Mouse (Mus musculus) kidney, adult 2 months (tissue): ENCODE measurements around the gene Ccdc63. TPM values are rescaled to one million over a fixed set of nuclear protein-coding genes. Genes with fewer than 3 reads are reported as not detected.

Experiments
- DNase-seq: peaks from one replicate; pipeline ENCODE4 v3.0.0; 2021
- H3K27ac ChIP-seq: fragments of 200-500 bp; 2 replicates; pipeline ENCODE4 v1.5.1; 2012; ENCODE audit warnings: low read depth, low read length, control low read depth, inconsistent platforms; ENCODE audit not compliant: insufficient read depth
- H3K27me3 ChIP-seq: fragments of 200-500 bp; replicated peaks from 2 replicates; pipeline ENCODE4 v1.6.1; 2012; ENCODE audit warnings: mild to moderate bottlenecking, moderate library complexity, low read length, inconsistent platforms; ENCODE audit not compliant: control insufficient read depth, insufficient read depth
- H3K36me3 ChIP-seq: fragments of 200-500 bp; 2 replicates; pipeline ENCODE4 v1.6.1; 2012; ENCODE audit warnings: mild to moderate bottlenecking, moderate library complexity, low read length, inconsistent platforms; ENCODE audit not compliant: control insufficient read depth, insufficient read depth
- H3K4me1 ChIP-seq: fragments of 200-500 bp; 2 replicates; pipeline ENCODE4 v1.6.1; 2011; ENCODE audit warnings: low read length; ENCODE audit not compliant: control insufficient read depth, insufficient read depth
- H3K4me3 ChIP-seq: fragments of 200-500 bp; 2 replicates; pipeline ENCODE4 v1.5.1; 2011; ENCODE audit warnings: mild to moderate bottlenecking, low read depth, low read length, control low read depth; ENCODE audit not compliant: insufficient read depth
- CTCF ChIP-seq: fragments of 200-500 bp; conservative IDR thresholded peaks from 2 replicates; pipeline ENCODE4 v1.5.1; 2011; ENCODE audit warnings: low read depth, mild to moderate bottlenecking, control low read depth, low read length, moderate library complexity, mixed read lengths; ENCODE audit not compliant: insufficient read depth, insufficient read length
- POLR2A ChIP-seq: fragments of 200-500 bp; IDR thresholded peaks from one replicate; pipeline ENCODE4 v1.6.1; 2011; ENCODE audit warnings: low read depth, low read length, control low read depth
- WGBS: fragments of 180-500 bp; shearing (Covaris S2); methylation state at CpG from one replicate; pipeline ENCODE4 v1.1.7; 2018; 5-methylcytosine and 5-hydroxymethylcytosine counted together
- polyA plus RNA-seq: library from polyadenylated mRNA; depleted of rRNA; stranded (reverse); fragments of >200 nt; gene quantifications from 2 replicates; pipeline ENCODE4 v1.2.3, GENCODE M21; 2012

Gene Ccdc63
- polyA plus RNA-seq, 1 experiment: 0.09 TPM

DNA sequence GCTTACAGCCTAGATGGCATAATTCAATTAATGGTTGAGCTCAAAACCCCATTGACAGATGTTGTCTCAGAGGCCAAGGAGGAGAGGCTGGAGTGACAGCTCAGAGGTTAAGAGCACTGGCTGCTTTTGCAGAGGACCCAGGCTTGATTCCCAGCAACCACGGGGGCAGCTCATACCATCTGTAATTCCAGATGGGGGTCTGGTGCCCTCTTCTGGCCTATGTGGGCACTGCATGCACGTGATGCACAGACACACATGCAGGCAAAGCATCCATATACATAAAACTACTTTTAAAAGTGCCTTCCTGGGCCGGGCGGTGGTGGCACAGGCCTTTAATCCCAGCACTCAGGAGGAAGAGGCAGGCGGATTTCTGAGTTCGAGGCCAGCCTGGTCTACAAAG lies 24.4 kb downstream of the Ccdc63 start:
- no peak for TF ChIP-seq POLR2A
- TF ChIP-seq CTCF: peak; percentile 26; the same call in 1 of the 2 replicates
- no peaks in the 10 kb centered on the region for H3K4me1 ChIP-seq
- 90% methylated on average over 6 of the region's 6 CpGs for WGBS
- H3K27ac ChIP-seq: no peak overlapping the region
- no peak overlapping the region for H3K4me3 ChIP-seq
- H3K36me3 ChIP-seq: no peaks in the 10 kb centered on the region
- DNase-seq: no peak
- no peaks in the 10 kb centered on the region for H3K27me3 ChIP-seq

DNA sequence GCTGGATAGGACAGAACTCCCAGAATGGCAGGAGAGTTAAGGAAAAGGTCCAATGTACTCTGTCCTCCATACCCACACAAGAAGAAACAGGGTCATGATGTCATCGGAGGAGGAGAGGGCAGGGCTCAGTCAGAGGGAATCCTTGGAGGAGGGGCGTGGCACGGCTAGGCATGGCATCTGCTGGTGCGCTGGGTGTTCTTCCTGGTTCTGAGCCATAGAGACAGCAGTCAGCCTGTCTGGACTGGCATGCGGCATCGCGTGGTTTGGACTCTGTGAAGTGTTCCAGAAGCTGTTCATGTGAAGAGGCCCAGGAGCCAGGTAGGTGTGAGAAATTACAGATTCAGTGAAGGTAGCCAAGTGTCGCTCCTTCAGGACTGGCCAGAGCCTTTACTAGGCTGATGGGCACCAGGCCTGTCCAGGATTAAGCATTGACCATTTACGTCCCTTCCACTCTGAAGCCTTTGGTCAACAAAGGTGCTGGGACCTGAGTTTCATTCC lies 25.3 kb downstream of the Ccdc63 start:
- no peak for DNase-seq
- Histone ChIP-seq H3K36me3 (no peaks in the 10 kb centered on the region), H3K27me3 (no peaks in the 10 kb centered on the region), H3K4me3 (no peak overlapping the region), H3K4me1 (no peaks in the 10 kb centered on the region), H3K27ac (no peak overlapping the region)
- TF ChIP-seq POLR2A (no peak), CTCF (no peak)
- WGBS: 91% methylated on average over 9 of the region's 9 CpGs

DNA sequence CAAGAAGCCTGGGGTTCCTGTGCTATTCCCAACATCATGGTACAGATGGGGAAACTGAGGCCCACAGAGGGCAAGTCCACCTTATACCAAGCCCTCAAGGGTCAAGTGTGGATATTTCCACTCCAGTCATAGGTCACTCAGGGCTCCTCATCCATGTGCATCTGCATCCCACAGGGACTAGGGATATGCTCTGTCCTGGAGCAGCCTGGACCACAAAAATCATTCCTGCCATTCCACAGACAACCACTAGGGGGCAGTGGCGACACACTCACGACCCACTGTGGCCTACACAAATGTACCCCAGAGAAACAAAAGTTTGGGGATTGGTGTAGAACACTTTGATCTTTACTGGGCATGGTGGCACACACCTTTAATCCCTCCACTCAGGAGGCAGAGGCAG lies 26.4 kb downstream of the Ccdc63 start:
- H3K36me3 ChIP-seq: no peaks in the 10 kb centered on the region
- no peak overlapping the region for H3K4me3 ChIP-seq
- WGBS: 1% methylated on average over 2 of the region's 2 CpGs
- no peak overlapping the region for H3K27ac ChIP-seq
- peak; percentile 54 for DNase-seq
- no peaks in the 10 kb centered on the region for H3K4me1 ChIP-seq
- no peaks in the 10 kb centered on the region for H3K27me3 ChIP-seq
- peak; percentile 92 for TF ChIP-seq CTCF
- no peak for TF ChIP-seq POLR2A

DNA sequence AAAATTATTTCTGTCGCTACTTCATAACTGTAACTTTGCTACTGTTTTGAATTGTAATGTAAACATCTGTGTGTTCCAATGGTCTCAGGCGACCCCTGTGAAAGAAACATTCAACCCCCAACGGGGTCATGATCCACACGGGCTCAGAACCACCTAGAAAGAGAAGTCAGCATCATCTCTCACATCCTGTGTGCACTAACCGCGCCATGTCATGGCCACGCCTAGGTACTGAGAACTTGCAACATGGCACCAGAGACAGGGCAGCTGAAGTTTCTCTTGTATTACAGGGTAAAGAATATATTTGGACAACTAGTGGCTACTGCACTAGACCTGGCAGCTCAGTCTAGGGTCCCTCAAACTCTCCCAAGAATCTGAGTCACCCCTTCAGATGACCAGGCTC lies 27.2 kb downstream of the Ccdc63 start:
- 73% methylated on average over 7 of the region's 7 CpGs for WGBS
- no peak overlapping the region for H3K27ac ChIP-seq
- TF ChIP-seq POLR2A (no peak), CTCF (no peak)
- no peak overlapping the region for H3K4me3 ChIP-seq
- H3K27me3 ChIP-seq: no peaks in the 10 kb centered on the region
- H3K4me1 ChIP-seq: no peaks in the 10 kb centered on the region
- H3K36me3 ChIP-seq: no peaks in the 10 kb centered on the region
- no peak for DNase-seq

DNA sequence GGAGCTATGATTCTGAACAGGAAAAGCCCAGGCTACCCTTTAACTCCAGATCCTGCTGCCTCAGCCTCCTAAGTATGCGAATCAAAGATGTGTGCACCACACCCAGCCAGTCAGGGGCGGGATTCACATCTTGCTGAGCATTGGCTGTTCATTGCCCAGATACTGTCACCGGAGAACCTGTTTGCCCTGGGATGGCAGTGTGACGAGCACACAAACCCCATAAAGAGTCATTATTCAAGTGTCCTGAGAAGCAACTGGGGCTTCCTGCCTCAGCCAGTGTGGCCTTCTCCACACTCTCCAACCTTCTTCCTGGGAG lies 28.7 kb downstream of the Ccdc63 start:
- no peak for DNase-seq
- Histone ChIP-seq H3K4me1 (no peaks in the 10 kb centered on the region), H3K36me3 (no peaks in the 10 kb centered on the region), H3K4me3 (no peak overlapping the region), H3K27me3 (no peaks in the 10 kb centered on the region), H3K27ac (no peak overlapping the region)
- 30% methylated on average over 4 of the region's 4 CpGs for WGBS
- no peak for TF ChIP-seq POLR2A
- TF ChIP-seq CTCF: no peak

DNA sequence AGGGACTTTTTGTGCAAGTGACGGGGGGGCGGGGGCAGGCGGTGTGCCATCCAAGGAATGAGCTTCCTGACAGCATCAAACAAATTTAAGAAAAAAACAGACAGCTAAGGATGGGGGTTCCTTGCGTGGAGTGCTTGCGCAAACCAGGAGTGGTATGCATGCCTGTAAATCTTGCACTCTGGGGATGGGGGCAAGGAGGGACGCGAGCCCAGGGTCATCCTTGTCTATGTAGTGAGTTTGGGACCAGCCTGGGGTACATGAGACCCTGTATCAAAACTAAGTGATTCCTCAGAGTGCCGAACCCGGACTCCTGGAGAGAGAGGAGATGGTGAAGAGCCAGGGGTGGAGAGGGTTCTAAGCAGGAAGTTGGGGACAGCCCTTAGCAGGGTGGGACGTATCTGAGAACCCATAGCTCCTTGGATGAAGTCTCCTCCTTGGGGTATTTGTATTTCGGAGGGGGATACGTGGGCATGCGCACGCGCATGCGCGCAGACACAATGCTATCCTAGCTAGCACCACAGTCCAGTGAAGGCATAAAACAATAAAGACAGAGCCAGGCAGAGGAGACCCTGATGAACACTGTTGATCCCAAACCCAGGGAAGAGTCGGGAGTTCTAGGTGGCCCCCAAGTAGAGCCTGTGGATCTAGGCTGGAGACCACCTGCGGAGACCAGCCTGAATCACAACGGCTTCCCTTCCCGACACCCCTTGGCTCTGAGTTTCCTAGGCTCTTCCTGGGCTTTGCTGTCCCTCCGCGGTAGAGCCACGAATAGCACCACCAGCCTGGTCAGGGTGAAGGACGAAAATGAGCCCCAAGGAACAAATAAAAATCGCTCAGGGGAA lies 29.3 kb downstream of the Ccdc63 start:
- Histone ChIP-seq H3K27ac (no peak overlapping the region), H3K27me3 (no peaks in the 10 kb centered on the region), H3K4me3 (no peak overlapping the region), H3K36me3 (no peaks in the 10 kb centered on the region), H3K4me1 (no peaks in the 10 kb centered on the region)
- TF ChIP-seq POLR2A (no peak), CTCF (no peak)
- DNase-seq: no peak
- 67% methylated on average over 26 of the region's 26 CpGs for WGBS

DNA sequence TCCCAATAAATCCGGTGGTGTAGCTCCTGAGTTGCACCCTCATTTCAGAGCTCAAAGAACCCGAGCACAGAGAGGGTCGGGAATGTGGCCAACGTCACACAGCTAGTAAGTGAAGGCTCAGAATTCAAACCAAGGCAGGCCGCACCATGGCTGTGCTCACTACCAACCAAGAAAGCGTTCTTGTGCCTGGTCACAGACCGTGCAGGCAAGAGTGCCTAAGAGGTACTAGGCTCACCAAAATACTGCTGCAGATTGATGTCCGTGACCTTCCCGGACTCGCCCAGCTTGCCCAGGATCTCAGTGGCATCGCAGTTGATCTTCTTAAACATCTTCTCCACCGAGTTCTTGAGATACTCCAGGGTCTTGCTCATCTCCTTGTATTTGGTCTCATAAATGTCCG lies 30.0 kb downstream of the Ccdc63 start:
- Histone ChIP-seq H3K36me3 (no peaks in the 10 kb centered on the region), H3K4me3 (no peak overlapping the region), H3K27ac (no peak overlapping the region), H3K4me1 (no peaks in the 10 kb centered on the region), H3K27me3 (no peaks in the 10 kb centered on the region)
- no peak for DNase-seq
- 92% methylated on average over 13 of the region's 13 CpGs for WGBS
- TF ChIP-seq POLR2A (no peak), CTCF (no peak)
